Mouse (Mus musculus) thymus, postnatal 0 days (tissue): Measurements from ENCODE around the gene E330009J07Rik. TPM values are rescaled to one million over a fixed set of nuclear protein-coding genes. Genes with fewer than 3 reads are reported as not detected.

ENCODE experiments used
- DNase-seq: peaks from one replicate; pipeline ENCODE4 v3.0.0-alpha.2; 2015; ENCODE audit warnings: low spot score
- polyA plus RNA-seq: library from polyadenylated mRNA; unstranded; fragments of >200 nt; fragmentation: Nextera tagmentation; extraction: Ambion mirVana; gene quantifications from 2 replicates; pipeline ENCODE4 v1.2.1, GENCODE M21; 2015

The E330009J07Rik gene
- 16.0 and 17.6 TPM in 2 replicates for polyA plus RNA-seq

- peak; percentile 71 for DNase-seq
Measured at GRCm38 (mm10) chr6:40436047-40436483, at the start of gene E330009J07Rik. Gene E330009J07Rik, minus strand, starts transcription at chr6:40436135.

- DNase-seq = no peak
Measured at GRCm38 (mm10) chr6:40482318-40482717, 46.4 kb upstream of the E330009J07Rik start.

- DNase-seq = no peak
Measured at GRCm38 (mm10) chr6:40479705-40480104, 43.8 kb upstream of the E330009J07Rik start.

DNA sequence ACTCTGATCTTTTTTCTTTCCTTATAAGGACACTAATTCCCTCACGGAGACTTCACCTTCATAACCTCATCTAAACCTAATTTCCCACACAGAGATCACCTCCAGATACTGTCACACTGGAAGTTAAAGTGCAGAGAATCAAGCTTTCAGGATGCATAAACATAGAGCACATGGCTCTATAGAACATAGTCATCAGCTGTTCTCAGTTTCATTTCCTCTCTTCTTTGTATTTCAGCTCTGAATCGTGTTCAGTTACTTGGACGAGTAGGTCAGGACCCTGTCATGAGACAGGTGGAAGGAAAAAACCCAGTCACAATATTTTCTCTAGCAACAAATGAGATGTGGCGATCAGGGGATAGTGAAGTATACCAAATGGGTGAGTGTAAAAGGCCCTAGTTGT lies 40.2 kb upstream of the E330009J07Rik start:
- no peak for DNase-seq

DNA sequence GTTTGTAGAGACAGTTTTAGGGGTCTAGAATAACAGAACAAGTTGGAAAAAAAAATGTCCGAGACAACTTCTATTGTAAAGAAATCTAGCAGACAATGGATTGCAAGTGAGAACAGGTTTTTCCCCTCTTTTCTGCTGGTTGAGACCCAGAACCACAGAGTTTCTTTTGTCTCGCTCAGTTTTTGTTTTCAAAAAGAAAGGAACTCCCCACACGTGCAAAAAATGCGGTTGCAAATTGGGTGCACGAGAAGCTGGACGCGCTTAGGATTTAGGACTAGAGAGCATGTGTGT lies 35.7 kb upstream of the E330009J07Rik start:
- no peak for DNase-seq

GRCm38 (mm10) chr6:40470916-40471719 lies 35.2 kb upstream of the E330009J07Rik start, which contains the start of gene Ssbp1:
Gene Ssbp1, plus strand, starts transcription at chr6:40471352.
- peak; percentile 97 for DNase-seq

GRCm38 (mm10) chr6:40465710-40466109 lies 29.8 kb upstream of the E330009J07Rik start:
- DNase-seq = peak; percentile 14

- peak; percentile 46 for DNase-seq
Measured at GRCm38 (mm10) chr6:40454436-40455041, 18.6 kb upstream of the E330009J07Rik start.

- DNase-seq = no peak
Measured at GRCm38 (mm10) chr6:40448626-40449025, 12.7 kb upstream of the E330009J07Rik start.

DNA sequence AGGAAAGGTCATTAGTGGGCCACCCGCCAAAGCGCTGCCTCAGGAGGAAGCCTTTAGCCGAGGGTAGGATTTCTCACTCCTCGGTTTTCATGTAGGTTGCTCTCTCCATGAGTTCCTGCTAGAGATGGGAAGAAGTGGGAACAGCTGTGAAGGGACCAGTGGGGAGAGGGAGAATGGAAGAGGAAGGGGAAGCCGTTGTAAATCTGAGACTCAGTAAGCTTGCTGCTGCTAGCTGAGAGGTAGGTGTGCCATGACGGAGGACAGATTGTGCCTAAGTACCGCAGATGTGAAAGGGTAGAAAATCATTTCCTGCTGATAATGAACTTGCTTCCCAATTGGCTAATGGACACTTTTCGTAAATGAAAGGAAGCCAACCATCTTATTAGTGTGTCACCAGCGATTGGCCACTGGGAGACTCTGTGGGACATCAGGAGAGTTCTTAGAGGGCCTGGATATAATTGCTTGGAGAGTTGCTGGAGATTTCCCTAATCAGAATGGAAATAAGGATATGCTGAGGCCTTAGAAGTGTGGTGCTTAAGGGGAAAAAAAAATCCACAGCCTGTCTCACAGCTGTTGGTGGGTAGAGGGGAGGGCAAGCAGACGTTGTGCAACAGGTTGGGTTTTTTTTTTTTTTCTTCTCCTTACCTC lies 7.5 kb upstream of the E330009J07Rik start:
- no peak for DNase-seq

GRCm38 (mm10) chr6:40441755-40442154 lies 5.8 kb upstream of the E330009J07Rik start:
- DNase-seq = no peak

DNA sequence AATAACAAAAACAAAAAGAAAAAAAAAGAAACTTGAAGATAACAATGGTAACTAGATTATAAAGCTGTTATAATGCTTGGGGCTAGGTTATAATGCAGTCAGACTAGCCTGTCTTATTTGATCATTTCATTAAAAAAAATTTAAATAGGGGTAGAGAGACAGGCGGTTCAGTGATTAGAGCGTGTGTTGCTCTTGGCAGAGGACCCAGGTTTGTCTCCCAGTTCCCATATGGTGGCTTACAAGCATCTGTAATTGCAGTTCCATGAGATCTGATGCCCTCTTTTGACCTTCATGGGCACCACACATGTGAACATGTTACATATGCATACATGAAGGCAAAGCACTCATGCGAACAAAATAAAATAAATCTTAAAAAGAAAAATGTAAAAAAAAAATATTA lies 5.3 kb upstream of the E330009J07Rik start:
- DNase-seq = no peak

DNA sequence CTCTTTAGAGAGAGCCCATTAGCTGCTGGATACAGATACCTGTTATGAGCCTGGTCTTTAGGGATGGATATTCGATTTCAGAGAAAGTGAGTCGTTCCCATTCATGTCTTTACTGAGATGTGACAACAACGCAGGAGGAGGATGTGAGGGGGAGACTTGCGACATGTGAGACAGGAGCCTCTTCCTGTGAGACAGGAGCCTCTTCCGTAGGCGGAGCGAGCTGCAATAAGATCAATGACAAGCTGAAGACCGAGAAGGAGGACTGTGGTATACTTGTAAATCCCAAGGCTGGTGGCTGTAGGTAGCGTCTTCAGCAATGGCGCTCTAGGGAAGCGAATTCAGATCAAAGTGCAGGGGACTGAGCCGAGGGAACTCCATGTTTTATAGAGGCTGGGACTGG lies 3.8 kb upstream of the E330009J07Rik start:
- peak; percentile 73 for DNase-seq

DNA sequence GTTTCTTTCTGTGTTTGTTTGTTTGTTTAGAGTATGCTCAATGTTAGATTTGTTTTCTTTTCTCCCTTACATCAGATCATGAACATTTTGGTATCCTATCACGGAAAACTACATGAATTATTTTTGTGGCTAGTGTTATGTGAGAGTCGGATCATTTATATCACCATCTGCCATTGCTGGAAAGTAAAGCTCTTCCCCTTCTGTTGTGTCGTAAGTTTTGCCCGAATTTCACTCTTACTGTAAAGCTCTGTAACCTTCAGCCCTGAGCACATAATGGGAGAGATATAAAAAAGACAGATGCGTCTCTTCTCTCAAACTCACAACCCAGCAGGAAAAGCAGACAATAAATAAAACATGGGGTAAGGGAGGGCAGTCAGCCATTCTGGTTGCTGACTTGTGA lies 3.0 kb upstream of the E330009J07Rik start, which contains the start of gene Wee2:
TSS of gene Wee2 (plus strand) at position 153 of the 400 bp plus-strand sequence.
- no peak for DNase-seq

DNA sequence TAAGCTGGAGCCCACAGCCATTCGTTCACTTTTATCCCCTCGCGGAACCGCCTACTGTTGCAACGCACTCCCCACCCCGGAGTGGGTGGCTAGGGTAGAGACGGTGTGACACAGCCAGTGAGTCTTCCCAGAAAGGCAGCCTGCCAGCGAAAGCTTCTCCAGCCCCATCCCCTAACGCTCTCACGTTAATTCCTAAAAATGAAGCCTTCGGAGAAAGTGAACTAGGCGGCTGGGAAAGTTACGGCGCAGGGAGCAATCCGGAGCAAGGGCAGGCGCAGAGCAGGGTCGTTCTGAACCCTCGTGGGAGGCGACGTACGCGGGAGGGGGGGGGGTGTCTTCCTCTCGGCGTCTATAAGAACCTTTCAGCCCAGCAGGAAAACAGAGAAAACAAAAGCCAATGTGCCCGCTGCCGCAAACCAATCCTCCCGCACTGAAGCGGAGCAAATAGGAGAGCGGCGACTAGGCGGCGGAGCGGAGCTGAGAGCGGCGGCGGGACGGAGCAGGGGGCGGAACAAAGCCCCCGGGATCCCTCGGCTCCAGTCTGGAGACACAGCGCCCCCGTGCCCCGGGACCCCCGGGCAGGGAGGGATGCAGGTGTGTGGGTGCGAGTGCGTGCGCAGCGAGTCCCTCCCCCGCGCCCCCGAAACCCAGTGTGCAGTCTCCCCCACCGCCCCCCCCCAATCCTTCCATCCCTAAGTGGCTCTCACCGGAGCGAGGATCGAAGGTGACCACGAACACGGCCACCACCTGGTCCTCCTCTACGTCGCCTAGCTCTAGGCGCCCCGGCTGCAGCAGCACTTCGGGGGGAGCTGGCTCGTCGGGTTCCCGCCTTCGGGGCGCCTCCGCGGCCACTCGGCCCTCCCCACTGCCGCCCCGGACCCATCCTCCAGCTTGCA lies 536 bp downstream of the E330009J07Rik start:
- peak; percentile 60 for DNase-seq

- no peak for DNase-seq
Measured at GRCm38 (mm10) chr6:40434697-40435096, 1.2 kb downstream of the E330009J07Rik start.

- DNase-seq = no peak
Measured at GRCm38 (mm10) chr6:40432346-40433275, 3.3 kb downstream of the E330009J07Rik start.

- no peak for DNase-seq
Measured at GRCm38 (mm10) chr6:40431812-40432211, 4.1 kb downstream of the E330009J07Rik start.

DNA sequence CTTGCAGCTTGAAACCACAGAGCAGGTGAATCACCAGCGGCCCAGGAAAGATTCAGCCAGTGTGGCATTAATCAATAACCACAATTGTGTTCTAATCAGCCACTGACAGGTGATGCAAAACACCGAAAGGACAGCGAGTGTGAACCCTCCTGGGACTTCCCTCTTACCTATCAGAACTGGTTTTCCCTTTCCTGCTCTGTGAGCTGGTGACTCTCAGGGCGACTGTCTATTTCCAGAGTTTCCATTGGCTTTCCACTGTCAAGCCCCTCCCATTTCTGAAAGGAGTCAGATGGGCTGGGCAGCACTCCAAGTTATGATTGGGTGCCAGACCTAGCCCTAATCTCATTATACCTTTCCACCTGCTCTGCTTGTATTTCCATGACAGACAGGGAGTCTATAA lies 4.6 kb downstream of the E330009J07Rik start:
- DNase-seq = no peak

DNA sequence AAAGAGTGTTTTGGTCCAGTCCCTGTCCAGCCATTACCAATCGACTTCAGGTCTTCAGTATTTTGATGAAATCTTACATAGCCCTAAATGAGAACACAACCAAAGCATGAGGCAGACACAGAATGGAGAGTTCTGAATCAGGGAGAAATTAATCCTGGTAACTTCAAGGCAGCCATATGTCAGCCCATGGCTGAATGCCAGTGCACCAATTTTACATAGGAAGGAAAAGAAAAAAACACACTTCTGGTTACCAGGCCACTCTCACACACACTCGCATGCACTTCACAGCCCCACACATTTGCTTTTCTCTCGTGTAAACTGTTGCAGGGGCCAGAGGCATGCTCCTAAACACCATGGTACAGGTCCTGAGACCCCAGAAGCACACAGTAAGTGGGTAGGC lies 5.1 kb downstream of the E330009J07Rik start:
- DNase-seq = no peak
